Mouse (Mus musculus) activated CD4-positive, CD25-positive, alpha-beta regulatory T cell, adult 4 months (primary cell): ENCODE measurements around the gene Usp48. TPM values are rescaled to one million over a fixed set of nuclear protein-coding genes. Genes with fewer than 3 reads are reported as not detected.

Experiments used
- ATAC-seq: one replicate; pipeline ENCODE4 v1.8.0; 2017
- polyA plus RNA-seq, 2 experiments: library from polyadenylated mRNA; unstranded; fragments of 100-300 nt; shearing (Covaris generic); gene quantifications; one replicate each; pipeline ENCODE4 v1.2.1; 2017

Gene Usp48
- polyA plus RNA-seq, 2 experiments from 2014 or later: 53.5 to 55.4 TPM

DNA sequence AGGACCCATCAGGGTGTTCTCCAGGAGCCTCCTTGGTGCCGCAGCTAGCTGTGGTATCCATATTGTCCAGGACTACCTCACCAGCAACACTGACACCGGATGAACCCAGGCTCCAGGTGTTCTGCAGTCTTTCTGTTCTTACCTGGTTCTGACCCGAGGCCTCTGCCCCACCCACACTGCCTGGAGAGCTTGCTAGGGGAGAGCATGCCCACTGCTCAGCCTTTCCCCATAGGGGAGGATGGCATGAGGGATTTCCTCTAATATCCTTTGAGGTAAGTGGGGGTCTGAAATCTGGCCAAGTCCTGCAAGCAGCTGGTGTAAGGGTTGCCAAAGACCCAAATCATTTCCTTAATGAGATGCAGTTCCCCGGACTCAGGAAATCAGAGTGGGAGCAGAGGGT, 69.9 kb downstream of the Usp48 start:
- no peak for ATAC-seq

GRCm38 (mm10) chr4:137664433-137664979, 71.0 kb downstream of the Usp48 start, which contains the start of gene Rap1gap:
TSS of gene Rap1gap (plus strand) at chr4:137664726.
- no peak for ATAC-seq

- ATAC-seq: no peak
These were observed 71.6 kb downstream of the Usp48 start for GRCm38 (mm10) chr4:137664980-137665675.

- no peak for ATAC-seq
These were observed 72.2 kb downstream of the Usp48 start for GRCm38 (mm10) chr4:137665791-137666190.

DNA sequence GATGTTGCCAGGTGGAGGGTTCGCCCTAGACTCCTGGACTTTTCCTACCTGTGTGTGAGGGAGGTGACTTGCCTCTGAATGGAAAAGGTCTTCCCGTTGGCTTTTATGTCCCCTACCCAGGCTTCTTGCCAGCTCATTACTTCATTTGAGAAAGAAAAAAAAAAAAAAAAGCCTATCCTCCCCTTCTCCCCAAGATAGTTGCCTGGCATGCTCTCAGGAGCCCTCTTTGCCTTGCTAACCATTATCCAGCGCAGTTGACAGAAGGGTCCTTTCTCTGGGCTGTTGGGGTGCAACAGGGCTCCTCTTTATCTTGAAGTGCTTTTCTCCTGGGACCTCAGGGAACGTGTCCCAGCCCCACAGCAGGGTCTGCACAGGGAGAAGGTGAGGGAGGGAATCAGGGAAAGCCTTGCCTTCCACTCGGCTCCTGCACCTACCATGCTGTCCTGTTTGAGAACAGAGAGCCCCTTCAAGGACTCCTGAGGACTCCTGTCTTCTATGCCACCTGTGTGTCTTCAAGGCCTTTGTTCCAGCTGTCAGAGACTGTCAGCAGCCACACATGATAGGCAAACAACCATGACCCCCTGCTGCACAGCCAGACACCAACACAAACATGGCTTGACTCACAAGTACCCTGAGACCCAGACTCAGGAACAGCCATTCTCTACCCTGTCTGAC, 72.9 kb downstream of the Usp48 start:
- no peak for ATAC-seq

DNA sequence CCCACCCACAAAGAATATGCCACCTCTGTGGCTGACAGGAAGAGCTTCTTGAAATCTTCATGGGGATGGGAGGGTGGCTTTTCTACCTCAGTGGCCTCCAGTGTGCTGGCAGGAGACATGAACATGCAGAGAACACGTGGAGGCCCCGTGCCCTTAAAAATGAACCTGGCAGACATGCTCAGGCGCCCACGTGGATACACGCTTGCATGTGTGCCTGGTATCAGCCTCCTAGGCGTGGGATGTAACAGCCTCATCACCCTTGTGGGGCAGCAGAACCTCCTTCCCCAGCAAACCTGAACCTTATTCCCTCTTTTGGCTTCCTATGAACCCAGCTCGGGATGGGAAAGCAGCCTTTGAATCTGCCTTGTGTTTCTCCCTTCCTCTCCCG, 73.4 kb downstream of the Usp48 start:
- ATAC-seq: no peak

DNA sequence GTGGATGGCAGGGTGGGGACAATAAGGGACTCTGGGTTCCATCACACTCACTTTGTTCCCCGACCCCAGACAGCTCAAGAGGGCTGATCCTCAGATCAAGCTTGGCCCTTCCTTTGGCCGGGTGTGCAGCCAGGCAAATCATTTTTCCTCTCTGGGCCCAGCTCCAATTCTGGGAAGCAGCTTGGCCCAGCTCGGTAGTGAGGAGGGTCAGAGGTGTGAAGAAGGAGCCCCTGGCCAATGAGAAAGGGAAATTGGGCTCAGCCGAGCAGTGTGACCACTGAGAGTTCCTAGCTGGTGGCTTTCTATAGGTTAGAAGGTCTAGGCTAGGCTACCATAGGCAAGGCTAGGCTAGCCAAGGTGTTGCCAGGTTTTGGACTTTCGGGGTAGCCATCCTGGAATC, 74.2 kb downstream of the Usp48 start:
- ATAC-seq: no peak

DNA sequence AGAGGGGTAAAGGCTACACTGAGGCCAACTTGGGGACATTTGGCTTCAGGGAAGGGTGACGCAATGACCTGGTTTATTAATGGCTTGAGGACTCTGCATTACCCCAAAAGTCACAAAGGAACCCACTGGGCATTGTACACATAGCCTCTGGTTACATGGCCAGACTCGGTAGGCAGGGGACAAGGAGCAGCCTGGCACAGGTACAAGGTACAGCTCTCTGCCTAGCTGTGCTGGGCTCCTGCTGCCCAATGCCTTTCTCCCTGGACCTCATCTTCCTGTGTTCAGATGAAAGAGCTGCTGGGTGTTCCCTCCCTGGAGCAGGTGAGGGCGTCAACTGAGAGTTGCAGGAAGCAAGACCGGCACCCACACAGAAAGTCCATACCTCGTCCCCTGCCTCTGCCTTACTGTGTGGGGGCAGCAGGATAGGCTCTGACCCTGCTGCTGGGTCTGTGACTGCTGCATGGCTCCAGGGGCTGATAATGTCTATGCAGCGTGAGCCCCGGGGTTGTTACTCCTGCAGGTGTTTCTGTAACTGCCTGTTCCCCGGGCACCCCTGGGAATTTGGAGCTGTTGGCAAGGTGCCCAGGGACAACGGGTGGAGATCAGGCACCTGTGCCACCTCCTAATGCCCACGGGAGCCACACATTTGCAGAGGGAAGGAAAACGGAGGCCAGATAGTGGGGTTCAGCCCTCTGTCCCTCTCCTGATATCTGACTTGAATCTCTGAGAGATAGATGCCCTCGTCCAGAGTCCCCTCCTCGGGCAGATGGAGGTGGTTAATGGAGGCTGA, 78.4 kb downstream of the Usp48 start:
- ATAC-seq: no peak

- ATAC-seq: no peak
These were observed 82.0 kb downstream of the Usp48 start for GRCm38 (mm10) chr4:137675566-137675965.

- no peak for ATAC-seq
These were observed 82.5 kb downstream of the Usp48 start for GRCm38 (mm10) chr4:137676057-137676456.

GRCm38 (mm10) chr4:137676700-137677484, 83.3 kb downstream of the Usp48 start:
- ATAC-seq: no peak

DNA sequence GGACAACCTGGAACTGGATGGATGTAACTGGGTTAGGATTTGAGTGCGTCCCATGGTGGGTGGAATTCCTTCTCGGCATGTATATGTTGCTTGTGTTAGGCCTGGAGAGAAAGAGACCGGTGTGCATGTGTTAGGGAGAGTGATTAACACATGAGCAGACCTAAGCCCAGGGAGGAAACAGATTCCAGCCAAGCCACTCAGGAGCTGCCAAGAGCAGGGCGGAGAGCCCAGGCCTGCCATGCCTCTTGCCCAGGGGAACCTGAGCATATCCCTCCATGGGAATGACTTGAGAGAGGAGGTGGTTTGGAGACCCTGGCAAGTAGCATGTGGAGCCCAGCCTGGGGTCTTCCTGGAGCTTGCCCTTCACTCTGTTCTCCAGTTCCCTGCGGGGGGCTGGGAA, 84.4 kb downstream of the Usp48 start:
- ATAC-seq: no peak

GRCm38 (mm10) chr4:137678568-137678967, 85.0 kb downstream of the Usp48 start:
- no peak for ATAC-seq

DNA sequence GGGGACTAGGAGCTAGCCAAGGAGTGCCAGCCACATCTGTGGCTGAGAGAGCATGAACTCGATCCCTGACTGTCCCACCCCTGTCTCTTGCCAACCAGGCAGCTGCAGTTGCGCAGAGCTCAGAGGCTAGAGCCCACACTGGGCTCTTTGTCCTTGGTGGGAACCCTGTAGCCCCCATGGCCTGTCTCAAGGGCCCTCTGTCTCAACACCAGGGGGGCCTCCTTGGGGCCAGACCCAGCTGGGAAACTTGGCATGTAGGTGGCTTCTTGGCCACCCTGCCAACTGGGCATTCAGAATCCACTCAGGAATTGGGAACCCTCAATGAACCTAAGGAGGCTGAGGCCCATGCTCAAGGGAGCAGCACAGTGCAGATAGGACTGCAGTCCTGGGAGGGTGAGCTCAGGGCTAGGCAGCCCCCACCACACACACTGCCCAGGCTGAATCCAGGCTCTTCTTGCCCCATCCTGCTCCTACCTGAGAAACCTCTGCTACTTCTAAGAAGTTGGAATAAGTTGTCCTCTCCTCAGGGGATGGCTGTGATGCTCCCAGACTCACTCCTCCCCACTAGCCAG, 86.5 kb downstream of the Usp48 start:
- no peak for ATAC-seq

GRCm38 (mm10) chr4:137680721-137681120, 87.2 kb downstream of the Usp48 start:
- ATAC-seq: no peak

DNA sequence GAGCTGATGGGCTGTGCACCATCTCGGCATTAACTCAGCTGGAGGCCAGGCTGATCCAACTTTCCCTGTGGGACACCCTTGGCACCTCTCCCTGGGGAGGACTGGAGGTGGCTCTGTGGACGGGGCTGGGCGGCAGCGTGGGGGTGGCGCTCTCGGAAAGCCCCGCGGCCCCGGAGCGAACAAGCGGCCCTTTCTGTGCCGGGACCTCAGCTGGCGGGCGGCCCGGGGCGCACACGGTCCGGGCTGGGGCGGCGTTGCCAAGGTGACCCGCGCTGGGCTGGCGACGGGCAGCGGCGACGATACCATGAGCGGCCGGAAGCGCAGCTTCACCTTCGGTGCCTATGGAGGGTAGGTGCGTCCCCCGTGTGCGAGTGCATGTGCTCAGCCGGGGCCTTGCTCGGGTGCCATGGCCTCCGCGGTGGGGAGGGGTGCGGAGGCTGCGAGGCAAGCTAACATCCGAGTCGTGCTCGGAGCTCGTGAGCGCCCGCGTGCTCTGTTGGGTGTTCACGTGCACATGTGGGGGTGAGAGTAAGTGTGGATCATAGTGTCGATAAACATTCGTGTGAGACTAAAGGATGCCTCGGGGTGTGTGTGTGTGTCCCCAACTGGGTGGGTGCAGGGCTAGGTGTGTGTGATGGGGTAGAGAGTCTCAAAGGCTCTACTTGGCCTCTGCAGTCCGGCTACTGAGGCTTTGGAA, 88.0 kb downstream of the Usp48 start:
- ATAC-seq: no peak

DNA sequence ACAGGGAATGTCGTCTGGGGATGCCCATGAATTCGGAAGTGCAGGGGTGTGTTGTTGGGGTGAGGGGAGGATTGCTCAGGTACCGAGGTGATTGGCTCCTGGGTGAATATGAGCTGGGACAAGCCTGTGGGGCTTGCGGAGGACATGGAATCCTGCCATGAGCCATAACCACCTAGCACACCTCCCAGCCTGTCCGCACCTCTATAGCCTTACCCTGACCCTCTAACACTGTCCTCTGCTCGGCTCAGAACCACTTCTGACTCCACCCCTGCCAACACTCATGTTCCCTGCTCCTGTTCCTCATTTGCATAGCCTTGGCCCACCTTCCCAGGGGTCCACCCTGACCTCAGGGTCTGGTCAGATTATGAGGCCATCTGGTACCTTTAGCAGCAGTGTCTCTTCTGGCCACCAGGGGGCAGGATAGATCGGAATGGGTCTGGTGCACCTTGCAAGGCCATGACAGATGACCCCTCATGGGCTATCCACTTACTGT, 89.5 kb downstream of the Usp48 start:
- ATAC-seq: no peak

- no peak for ATAC-seq
These were observed 91.3 kb downstream of the Usp48 start for GRCm38 (mm10) chr4:137684830-137685343.

- ATAC-seq: no peak
These were observed 92.7 kb downstream of the Usp48 start for GRCm38 (mm10) chr4:137686303-137686702.

DNA sequence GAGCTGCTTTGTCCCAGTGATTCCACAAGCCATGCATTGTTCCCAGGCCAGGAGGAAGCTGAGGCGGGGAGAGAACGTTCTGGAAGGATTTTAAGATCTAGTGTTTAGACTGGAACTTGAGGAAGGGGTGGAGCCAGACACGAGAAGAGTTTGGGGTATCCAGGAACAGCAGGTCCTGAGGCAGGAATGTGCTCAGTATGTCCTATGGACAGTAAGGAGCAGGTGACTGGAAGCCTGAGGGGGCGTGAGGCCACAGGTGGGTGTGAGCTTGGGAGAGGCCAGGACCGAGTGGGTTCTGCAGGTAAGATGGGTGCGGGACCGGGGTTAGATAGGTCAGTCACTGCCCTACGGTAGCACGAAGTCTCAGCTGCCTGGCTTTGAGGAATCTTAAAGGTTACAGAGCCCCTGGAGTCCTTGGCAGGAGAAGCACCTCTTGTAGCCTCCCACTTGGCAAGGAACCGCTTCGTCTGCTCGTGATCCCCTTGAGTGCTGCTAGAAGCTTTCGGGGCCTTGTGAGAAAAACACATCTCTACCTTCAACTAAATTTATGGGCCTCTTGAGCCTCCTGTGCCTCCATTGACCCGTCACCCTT, 93.8 kb downstream of the Usp48 start:
- ATAC-seq: no peak
